Mouse (Mus musculus) brown adipose tissue, adult 24 weeks (tissue): ENCODE measurements around the gene Lyst. TPM values are rescaled to one million over a fixed set of nuclear protein-coding genes. Genes with fewer than 3 reads are reported as not detected.

Experiments
- H3K27ac ChIP-seq: fragments of 200-500 bp; replicated peaks from 2 replicates; pipeline ENCODE4 v1.5.1; 2012; ENCODE audit warnings: low read depth, mild to moderate bottlenecking, low read length
- H3K4me1 ChIP-seq: fragments of 200-500 bp; 2 replicates; pipeline ENCODE4 v1.6.1; 2012; ENCODE audit warnings: low read length, mixed read lengths; ENCODE audit not compliant: control insufficient read depth, insufficient read depth, insufficient read length
- H3K4me3 ChIP-seq: fragments of 200-500 bp; 2 replicates; pipeline ENCODE4 v1.5.1; 2012; ENCODE audit warnings: low read depth, mild to moderate bottlenecking, low read length, moderate library complexity; ENCODE audit not compliant: insufficient read depth
- polyA plus RNA-seq: library from polyadenylated mRNA; stranded (reverse); fragments of >200 nt; gene quantifications from 2 replicates; pipeline ENCODE4 v1.2.4, GENCODE M21; 2012; ENCODE audit not compliant: missing spikeins, insufficient read depth, insufficient read length

Lyst gene
- polyA plus RNA-seq, 1 experiment: 21.4 TPM

GRCm38 (mm10) chr13:13564541-13564940, 25.7 kb upstream of the Lyst start:
- Histone ChIP-seq H3K4me1 (no peaks in the 10 kb centered on the region), H3K27ac (no peak overlapping the region), H3K4me3 (no peak overlapping the region)

GRCm38 (mm10) chr13:13567640-13568039, 22.6 kb upstream of the Lyst start:
- Histone ChIP-seq H3K27ac (no peak overlapping the region), H3K4me3 (no peak overlapping the region), H3K4me1 (no peaks in the 10 kb centered on the region)

GRCm38 (mm10) chr13:13568824-13569223, 21.4 kb upstream of the Lyst start:
- H3K27ac ChIP-seq: peak overlapping the region; percentile 15; the same call in 1 of the 2 replicates
- 0 out of 2 replicates have a peak, but pooled peaks cover 3% of the 10 kb centered on the region for H3K4me1 ChIP-seq

GRCm38 (mm10) chr13:13569603-13570002, 20.6 kb upstream of the Lyst start:
- peak overlapping the region; percentile 63 for H3K27ac ChIP-seq

More at GRCm38 (mm10) chr13:13568824-13569223, 21.4 kb upstream of the Lyst start:
- H3K4me3 ChIP-seq: no peak overlapping the region

GRCm38 (mm10) chr13:13572060-13572835, 17.9 kb upstream of the Lyst start:
- no peak overlapping the region for H3K4me3 ChIP-seq
- H3K27ac ChIP-seq: no peak overlapping the region
- peaks cover 14% of the 10 kb centered on the region for H3K4me1 ChIP-seq

More at GRCm38 (mm10) chr13:13569603-13570002, 20.6 kb upstream of the Lyst start:
- Histone ChIP-seq H3K4me3 (no peak overlapping the region), H3K4me1 (peaks cover 8% of the 10 kb centered on the region; the same call in 1 of the 2 replicates)

- Histone ChIP-seq H3K4me3 (no peak overlapping the region), H3K4me1 (peaks cover 14% of the 10 kb centered on the region), H3K27ac (peak overlapping the region; percentile 10; the same call in 1 of the 2 replicates)
These were observed 17.3 kb upstream of the Lyst start for GRCm38 (mm10) chr13:13572941-13573340.

- Histone ChIP-seq H3K4me3 (no peak overlapping the region), H3K27ac (no peak overlapping the region), H3K4me1 (peaks cover 14% of the 10 kb centered on the region)
These were observed 16.5 kb upstream of the Lyst start for GRCm38 (mm10) chr13:13573572-13574257.

GRCm38 (mm10) chr13:13574258-13574870, 15.8 kb upstream of the Lyst start:
- Histone ChIP-seq H3K4me3 (no peak overlapping the region), H3K27ac (no peak overlapping the region), H3K4me1 (peaks cover 14% of the 10 kb centered on the region)

- peaks cover 14% of the 10 kb centered on the region for H3K4me1 ChIP-seq
These were observed 15.1 kb upstream of the Lyst start for GRCm38 (mm10) chr13:13575106-13575505.

GRCm38 (mm10) chr13:13576469-13577205, 13.6 kb upstream of the Lyst start:
- Histone ChIP-seq H3K4me3 (no peak overlapping the region), H3K4me1 (peaks cover 14% of the 10 kb centered on the region), H3K27ac (no peak overlapping the region)

More at GRCm38 (mm10) chr13:13575106-13575505, 15.1 kb upstream of the Lyst start:
- no peak overlapping the region for H3K27ac ChIP-seq
- no peak overlapping the region for H3K4me3 ChIP-seq

- H3K4me3 ChIP-seq: no peak overlapping the region
These were observed 8.2 kb upstream of the Lyst start for GRCm38 (mm10) chr13:13581988-13582387.

GRCm38 (mm10) chr13:13583473-13583872, 6.7 kb upstream of the Lyst start:
- no peak overlapping the region for H3K27ac ChIP-seq
- H3K4me1 ChIP-seq: no peaks in the 10 kb centered on the region; the same call in 1 of the 2 replicates
- H3K4me3 ChIP-seq: no peak overlapping the region

More at GRCm38 (mm10) chr13:13581988-13582387, 8.2 kb upstream of the Lyst start:
- Histone ChIP-seq H3K4me1 (peaks cover 2% of the 10 kb centered on the region), H3K27ac (no peak overlapping the region)

- no peak overlapping the region for H3K4me3 ChIP-seq
- no peak overlapping the region for H3K27ac ChIP-seq
- no peaks in the 10 kb centered on the region; the same call in 1 of the 2 replicates for H3K4me1 ChIP-seq
These were observed 2.5 kb upstream of the Lyst start for GRCm38 (mm10) chr13:13587653-13588184.

GRCm38 (mm10) chr13:13588518-13588917, 1.7 kb upstream of the Lyst start:
- Histone ChIP-seq H3K4me1 (no peaks in the 10 kb centered on the region; the same call in 1 of the 2 replicates), H3K4me3 (no peak overlapping the region), H3K27ac (no peak overlapping the region)
